7 mouse cellular contexts compared by ENCODE assay signal in genomic region chr1:164898846-164899351, GRCm38 (mm10). TPM values are rescaled to one million over a fixed set of nuclear protein-coding genes. Genes with fewer than 3 reads are reported as not detected.
DNase-seq lines count a peak whose midpoint lies in the region; ATAC-seq and TF ChIP-seq lines count a peak whose summit lies in the region.

No protein-coding gene starts in this region.

- no peak for TF ChIP-seq POLR2A in spleen, adult 2 months (IDR thresholded peaks at IDR 0.05; ENCODE audit: low read depth, low read length)

- peak; percentile 82 for DNase-seq in adrenal gland, postnatal 10 days
- DNase-seq in embryo, embryonic 9.5 days (ENCODE audit: extremely low spot score), result peak; percentile 78
- DNase-seq in heart, adult 11 months, result peak; percentile 97
- DNase-seq in kidney, adult 18-20 months, result peak; percentile 89
- DNase-seq in limb, embryonic 10.5 days (ENCODE audit: low spot score), result peak; percentile 75
- DNase-seq in spleen, adult 2 months (ENCODE audit: low read depth in 1 of 2, low spot score in 2 of 2), result peak; percentile 45 to 80

- H3K36me3 ChIP-seq in limb, embryonic 10.5 days, result no peaks in the 10 kb centered on the region
- H3K36me3 ChIP-seq in midbrain, embryonic 13.5 days, result no peaks in the 10 kb centered on the region
- no peaks in the 10 kb centered on the region for H3K36me3 ChIP-seq in spleen, adult 2 months (ENCODE audit: control insufficient read depth, insufficient read depth, low read length)

- H3K9ac ChIP-seq in midbrain, embryonic 13.5 days (replicated peaks), result peak overlapping the region; percentile 77

- no peaks in the 10 kb centered on the region for H3K9me3 ChIP-seq in limb, embryonic 10.5 days (replicated peaks)
- no peaks in the 10 kb centered on the region for H3K9me3 ChIP-seq in midbrain, embryonic 13.5 days

- peak; percentile 53; the same call in 1 of the 2 replicates for TF ChIP-seq CTCF in spleen, adult 2 months (IDR thresholded peaks at IDR 0.05; ENCODE audit: extremely low read depth, insufficient read depth, insufficient read length, insufficient replicate concordance)

- peak overlapping the region; percentile 70 for H3K4me2 ChIP-seq in midbrain, embryonic 13.5 days (replicated peaks)

- H3K27me3 ChIP-seq in limb, embryonic 10.5 days (ENCODE audit: low read depth, poor library complexity, severe bottlenecking), result peaks cover 14% of the 10 kb centered on the region; the same call in 1 of the 2 replicates
- H3K27me3 ChIP-seq in midbrain, embryonic 13.5 days, result 0 out of 2 replicates have a peak, but pooled peaks cover 3% of the 10 kb centered on the region
- H3K27me3 ChIP-seq in spleen, adult 2 months (ENCODE audit: control insufficient read depth, insufficient read depth, low read length), result no peaks in the 10 kb centered on the region

- peak; percentile 96 for ATAC-seq in midbrain, embryonic 13.5 days

- no peaks in the 10 kb centered on the region; the same call in 1 of the 2 replicates for H3K4me1 ChIP-seq in limb, embryonic 10.5 days
- peaks cover 29% of the 10 kb centered on the region for H3K4me1 ChIP-seq in midbrain, embryonic 13.5 days (replicated peaks)
- H3K4me1 ChIP-seq in spleen, adult 2 months (ENCODE audit: control insufficient read depth, insufficient read depth, insufficient read length), result no peaks in the 10 kb centered on the region

- H3K4me3 ChIP-seq in limb, embryonic 10.5 days, result peak overlapping the region; percentile 58
- peak overlapping the region; percentile 53 for H3K4me3 ChIP-seq in midbrain, embryonic 13.5 days (replicated peaks)
- peak overlapping the region; percentile 64 for H3K4me3 ChIP-seq in spleen, adult 2 months (ENCODE audit: extremely low read depth, insufficient read depth, insufficient read length)

- H3K27ac ChIP-seq in limb, embryonic 10.5 days, result peak overlapping the region; percentile 70; the same call in 1 of the 2 replicates
- H3K27ac ChIP-seq in midbrain, embryonic 13.5 days, result peak overlapping the region; percentile 92
- H3K27ac ChIP-seq in spleen, adult 2 months (ENCODE audit: insufficient read depth, low read length), result no peak overlapping the region

- WGBS in limb, embryonic 10.5 days, result 0% methylated on average over 22 of the region's 22 CpGs
- WGBS in midbrain, embryonic 13.5 days, result under 1% methylated on average over 22 of the region's 22 CpGs
- 1% methylated on average over 22 of the region's 22 CpGs for WGBS in spleen, adult 2 months

RNA-seq across cellular contexts. Expression of gene Xcl1, which starts 36.4 kb away (rescaled TPM):
- not detected for total RNA-seq in adrenal gland, postnatal 10 days (2021)
- polyA plus RNA-seq in limb, embryonic 10.5 days (2016; fragmentation: Nextera tagmentation; extraction: Ambion mirVana), result not detected in 2 replicates
- not detected in 2 replicates for polyA plus RNA-seq in midbrain, embryonic 13.5 days (2015; fragmentation: Nextera tagmentation; extraction: Ambion mirVana)
- polyA plus RNA-seq in spleen, adult 2 months (2012; rRNA removed), result 1.7 and 2.3 TPM in 2 replicates
